Mouse (Mus musculus) lung, adult 2 months (tissue): ENCODE data around the gene Utrn.

Experiments used
- CTCF ChIP-seq: fragments of 200-500 bp; IDR thresholded peaks from 2 replicates; pipeline ENCODE4 v1.5.1; 2011; ENCODE audit warnings: mild to moderate bottlenecking, low read length, control low read depth; ENCODE audit not compliant: insufficient read depth
- POLR2A ChIP-seq: fragments of 200-500 bp; IDR thresholded peaks from 2 replicates; pipeline ENCODE4 v1.6.1; 2011; ENCODE audit warnings: low read depth, mild to moderate bottlenecking, control low read depth, low read length, borderline replicate concordance; ENCODE audit errors: extremely low read depth

DNA sequence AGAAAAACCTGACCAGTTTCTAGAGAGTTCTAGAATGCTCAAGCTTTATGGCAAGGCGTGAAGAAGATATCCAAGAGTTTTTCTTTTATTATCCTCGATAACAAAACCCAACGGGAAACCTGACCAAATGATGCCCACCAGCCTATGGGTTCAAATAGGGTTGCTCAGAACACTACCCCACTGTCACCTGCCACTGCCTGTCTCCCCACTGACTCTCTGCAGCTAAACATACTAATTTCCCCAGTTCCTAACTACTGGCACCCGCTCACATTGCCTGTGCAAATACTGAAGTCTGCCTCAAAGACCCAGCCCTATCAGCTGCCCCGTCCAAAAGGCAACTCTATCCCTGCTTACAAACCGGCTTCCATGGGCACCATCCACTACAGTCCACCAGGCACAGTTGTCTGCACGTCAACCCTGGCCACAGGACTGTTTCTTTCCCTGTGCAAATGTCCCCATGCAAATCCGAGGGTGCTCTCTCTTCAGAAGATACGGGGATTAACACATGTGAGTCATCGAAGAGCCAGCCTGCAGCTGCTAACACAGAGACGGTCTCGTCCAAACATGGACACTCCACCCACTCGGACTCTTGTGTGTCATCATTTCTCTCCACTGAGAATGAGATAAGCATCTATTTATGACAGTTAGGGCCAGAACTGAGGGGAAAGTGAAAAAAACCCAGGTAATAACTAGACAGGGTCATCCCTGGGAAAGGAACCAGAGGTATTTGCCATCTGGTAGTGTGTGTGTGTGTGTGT, 48.0 kb downstream of the Utrn start:
- TF ChIP-seq CTCF (no peak), POLR2A (no peak)
